8 mouse cellular contexts compared by ENCODE assay signal in the genomic region with DNA sequence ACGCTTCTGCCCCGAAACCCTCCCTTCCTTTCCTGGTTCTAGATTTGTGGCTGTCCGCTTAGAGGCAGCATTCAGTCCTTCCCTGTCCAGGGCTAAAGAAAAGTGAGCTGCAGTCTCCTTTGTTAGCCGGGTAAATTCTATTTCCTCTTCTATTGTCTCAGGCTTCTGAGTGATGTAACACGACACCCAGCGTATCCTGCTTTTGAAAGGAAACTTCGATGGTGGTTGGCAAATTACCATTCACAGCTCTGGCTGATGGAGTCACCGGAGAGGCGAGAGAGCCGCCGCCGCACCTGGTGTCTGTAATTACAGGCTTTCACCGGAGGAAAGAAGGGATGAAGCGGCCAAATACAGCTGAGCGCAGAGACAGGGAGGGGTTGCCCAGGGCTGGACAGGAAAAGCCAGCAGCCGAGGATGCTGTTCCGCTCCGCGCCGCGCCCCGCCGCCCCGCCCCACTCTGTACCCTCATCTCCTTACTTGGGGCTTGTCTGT.
DNase-seq lines count a peak whose midpoint lies in the region; ATAC-seq and TF ChIP-seq lines count a peak whose summit lies in the region.

No protein-coding gene starts in this region.

- WGBS in limb, embryonic 10.5 days: 5% methylated on average over 24 of the region's 24 CpGs
- 4% methylated on average over 24 of the region's 24 CpGs for WGBS in stomach, embryonic 16.5 days

- peak overlapping the region; percentile 74 for H3K4me2 ChIP-seq in stomach, embryonic 16.5 days (ENCODE audit: low read depth, low read length)

- H3K9ac ChIP-seq in stomach, embryonic 16.5 days (ENCODE audit: low read length): peak overlapping the region; percentile 67

- no peaks in the 10 kb centered on the region; the same call in 1 of the 2 replicates for H3K4me1 ChIP-seq in embryonic fibroblast, embryonic 13.5 days (ENCODE audit: control insufficient read depth, insufficient read depth, low read length)
- H3K4me1 ChIP-seq in limb, embryonic 10.5 days: peaks cover 12% of the 10 kb centered on the region
- peaks cover 4% of the 10 kb centered on the region; the same call in 1 of the 2 replicates for H3K4me1 ChIP-seq in stomach, embryonic 16.5 days (ENCODE audit: control insufficient read depth, insufficient read depth, low read length)

- ATAC-seq in megakaryocyte-erythroid progenitor cell, adult 5-6 weeks (replicated peaks; ENCODE audit: low FRiP score, low TSS enrichment, poor library complexity, severe bottlenecking): peak; percentile 66; the same call in 1 of the 2 replicates
- ATAC-seq in stomach, embryonic 16.5 days (ENCODE audit: insufficient read depth, low FRiP score): peak; percentile 88; the same call in 1 of the 2 replicates

- H3K9me3 ChIP-seq in limb, embryonic 10.5 days (replicated peaks): no peaks in the 10 kb centered on the region
- no peaks in the 10 kb centered on the region for H3K9me3 ChIP-seq in stomach, embryonic 16.5 days (replicated peaks; ENCODE audit: control insufficient read depth, low read length)

- H3K27ac ChIP-seq in embryonic fibroblast, embryonic 13.5 days (ENCODE audit: insufficient read depth, low read length): no peak overlapping the region
- H3K27ac ChIP-seq in limb, embryonic 10.5 days: peak overlapping the region; percentile 85
- peak overlapping the region; percentile 80 for H3K27ac ChIP-seq in stomach, embryonic 16.5 days (ENCODE audit: low read length)

- H3K36me3 ChIP-seq in limb, embryonic 10.5 days: no peaks in the 10 kb centered on the region
- no peaks in the 10 kb centered on the region for H3K36me3 ChIP-seq in stomach, embryonic 16.5 days (ENCODE audit: control insufficient read depth, insufficient read depth, low read length)

- intact Hi-C loops in heart, postnatal 36 days (cut with DNase I): no loop called here

- no peak for TF ChIP-seq CTCF in embryonic fibroblast, embryonic 13.5 days (IDR thresholded peaks at IDR 0.05; ENCODE audit: borderline replicate concordance, insufficient read depth, low read length)

- no peak; the same call in none of the 2 replicates for TF ChIP-seq POLR2A in embryonic fibroblast, embryonic 13.5 days (IDR thresholded peaks at IDR 0.05; ENCODE audit: low read depth, low read length)

- H3K4me3 ChIP-seq in embryonic fibroblast, embryonic 13.5 days (ENCODE audit: insufficient read depth, low read length): peak overlapping the region; percentile 64
- peak overlapping the region; percentile 57 for H3K4me3 ChIP-seq in limb, embryonic 10.5 days
- H3K4me3 ChIP-seq in stomach, embryonic 16.5 days (replicated peaks; ENCODE audit: low read length): peak overlapping the region; percentile 52

- peak; percentile 24 for DNase-seq in adrenal gland, postnatal 10 days
- no peak for DNase-seq in adrenal gland, adult 8-10 months
- DNase-seq in ES-CJ7 (ENCODE audit: low read depth, low spot score): peak; percentile 79
- peak; percentile 25 to 29 for DNase-seq in heart, postnatal 36 days
- DNase-seq in limb, embryonic 10.5 days (ENCODE audit: low spot score): peak; percentile 72

- H3K27me3 ChIP-seq in limb, embryonic 10.5 days (ENCODE audit: low read depth, poor library complexity, severe bottlenecking): peaks cover 25% of the 10 kb centered on the region
- H3K27me3 ChIP-seq in stomach, embryonic 16.5 days (ENCODE audit: control insufficient read depth, insufficient read depth, low read length): no peaks in the 10 kb centered on the region
